Mouse (Mus musculus): ENCODE measurements around the gene Cdh13. TPM values are rescaled to one million over a fixed set of nuclear protein-coding genes. Genes with fewer than 3 reads are reported as not detected.

Cdh13 gene
- polyA plus RNA-seq, 1 experiment from 2014 or later: 0.45 TPM

GRCm38 (mm10) chr8:118951766-118952741, 668.5 kb downstream of the Cdh13 start:
- no peak overlapping the region for H3K27ac ChIP-seq
- DNase-seq: no peak
- WGBS (ENCODE audit: insufficient replicate concordance): 52% methylated on average over 20 of the region's 20 CpGs
- no peaks in the 10 kb centered on the region for H3K4me1 ChIP-seq (replicated peaks)
- no peak overlapping the region for H3K4me3 ChIP-seq (replicated peaks)
- H3K4me2 ChIP-seq: no peak overlapping the region
- H3K9ac ChIP-seq: no peak overlapping the region
- H3K9me3 ChIP-seq (replicated peaks): peaks cover 19% of the 10 kb centered on the region
- H3K36me3 ChIP-seq: no peaks in the 10 kb centered on the region
- no peak for ATAC-seq (ENCODE audit: low read depth)
- no peaks in the 10 kb centered on the region for H3K27me3 ChIP-seq

GRCm38 (mm10) chr8:118956109-118956508, 672.6 kb downstream of the Cdh13 start:
- Histone ChIP-seq H3K4me3 (replicated peaks) (no peak overlapping the region), H3K9me3 (replicated peaks) (peaks cover 5% of the 10 kb centered on the region), H3K27me3 (no peaks in the 10 kb centered on the region), H3K9ac (no peak overlapping the region), H3K36me3 (no peaks in the 10 kb centered on the region), H3K4me2 (no peak overlapping the region), H3K27ac (no peak overlapping the region), H3K4me1 (replicated peaks) (no peaks in the 10 kb centered on the region)
- ATAC-seq (ENCODE audit: low read depth): no peak
- no peak for DNase-seq
- 68% methylated on average over 3 of the region's 3 CpGs for WGBS (ENCODE audit: insufficient replicate concordance)

GRCm38 (mm10) chr8:118961877-118962545, 678.5 kb downstream of the Cdh13 start:
- H3K9me3 ChIP-seq (replicated peaks): peaks cover 17% of the 10 kb centered on the region; the same call in 1 of the 2 replicates
- no peak overlapping the region for H3K4me3 ChIP-seq (replicated peaks)
- no peaks in the 10 kb centered on the region for H3K4me1 ChIP-seq (replicated peaks)
- DNase-seq (no peak), ATAC-seq (ENCODE audit: low read depth) (no peak)
- WGBS (ENCODE audit: insufficient replicate concordance): 63% methylated on average over 15 of the region's 15 CpGs
- no peak overlapping the region for H3K4me2 ChIP-seq
- no peak overlapping the region for H3K27ac ChIP-seq
- no peak overlapping the region for H3K9ac ChIP-seq
- H3K27me3 ChIP-seq: no peaks in the 10 kb centered on the region
- H3K36me3 ChIP-seq: no peaks in the 10 kb centered on the region

GRCm38 (mm10) chr8:118965101-118965840, 681.7 kb downstream of the Cdh13 start:
- Histone ChIP-seq H3K4me2 (no peak overlapping the region), H3K27ac (no peak overlapping the region), H3K9me3 (replicated peaks) (peaks cover 33% of the 10 kb centered on the region; the same call in 1 of the 2 replicates), H3K9ac (no peak overlapping the region), H3K27me3 (no peaks in the 10 kb centered on the region), H3K36me3 (no peaks in the 10 kb centered on the region), H3K4me3 (replicated peaks) (no peak overlapping the region), H3K4me1 (replicated peaks) (no peaks in the 10 kb centered on the region)
- WGBS (ENCODE audit: insufficient replicate concordance): 69% methylated on average over 15 of the region's 15 CpGs
- ATAC-seq (ENCODE audit: low read depth) (no peak), DNase-seq (no peak)

- no peak for DNase-seq
- Histone ChIP-seq H3K4me3 (replicated peaks) (no peak overlapping the region), H3K36me3 (no peaks in the 10 kb centered on the region), H3K27ac (no peak overlapping the region), H3K4me1 (replicated peaks) (no peaks in the 10 kb centered on the region), H3K4me2 (no peak overlapping the region), H3K9me3 (replicated peaks) (peaks cover 46% of the 10 kb centered on the region), H3K27me3 (no peaks in the 10 kb centered on the region), H3K9ac (no peak overlapping the region)
- ATAC-seq (ENCODE audit: low read depth): no peak
- 56% methylated on average over 4 of the region's 4 CpGs for WGBS (ENCODE audit: insufficient replicate concordance)
Measured at GRCm38 (mm10) chr8:118968896-118969295, 685.4 kb downstream of the Cdh13 start.

- no peak overlapping the region for H3K9ac ChIP-seq
- no peak overlapping the region for H3K4me2 ChIP-seq
- no peak overlapping the region for H3K27ac ChIP-seq
- no peaks in the 10 kb centered on the region for H3K36me3 ChIP-seq
- no peak for ATAC-seq (ENCODE audit: low read depth)
- H3K4me1 ChIP-seq (replicated peaks): no peaks in the 10 kb centered on the region
- no peak for DNase-seq
- H3K9me3 ChIP-seq (replicated peaks): peaks cover 14% of the 10 kb centered on the region; the same call in 1 of the 2 replicates
- WGBS (ENCODE audit: insufficient replicate concordance): 16% methylated on average over 5 of the region's 5 CpGs
- H3K4me3 ChIP-seq (replicated peaks): no peak overlapping the region
- H3K27me3 ChIP-seq: no peaks in the 10 kb centered on the region
Measured at GRCm38 (mm10) chr8:118979800-118980199, 696.3 kb downstream of the Cdh13 start.

- Histone ChIP-seq H3K4me2 (no peak overlapping the region), H3K4me1 (replicated peaks) (no peaks in the 10 kb centered on the region), H3K4me3 (replicated peaks) (no peak overlapping the region), H3K27me3 (no peaks in the 10 kb centered on the region), H3K9me3 (replicated peaks) (peaks cover 23% of the 10 kb centered on the region; the same call in 1 of the 2 replicates), H3K27ac (no peak overlapping the region), H3K36me3 (no peaks in the 10 kb centered on the region), H3K9ac (no peak overlapping the region)
- no peak for ATAC-seq (ENCODE audit: low read depth)
- WGBS (ENCODE audit: insufficient replicate concordance): 55% methylated on average over 2 of the region's 2 CpGs
- no peak for DNase-seq
Measured at GRCm38 (mm10) chr8:118983724-118984123, 700.2 kb downstream of the Cdh13 start.

GRCm38 (mm10) chr8:118986796-118987195, 703.3 kb downstream of the Cdh13 start:
- WGBS (ENCODE audit: insufficient replicate concordance): 52% methylated on average over 1 of the region's 1 CpGs

GRCm38 (mm10) chr8:118995641-118996188, 712.2 kb downstream of the Cdh13 start:
- Histone ChIP-seq H3K4me2 (no peak overlapping the region), H3K27me3 (no peaks in the 10 kb centered on the region), H3K9ac (no peak overlapping the region), H3K4me3 (replicated peaks) (no peak overlapping the region), H3K27ac (no peak overlapping the region), H3K36me3 (no peaks in the 10 kb centered on the region), H3K4me1 (replicated peaks) (no peaks in the 10 kb centered on the region), H3K9me3 (replicated peaks) (peaks cover 4% of the 10 kb centered on the region)
- ATAC-seq (ENCODE audit: low read depth) (no peak), DNase-seq (no peak)
- 77% methylated on average over 11 of the region's 11 CpGs for WGBS (ENCODE audit: insufficient replicate concordance)

More at GRCm38 (mm10) chr8:118986796-118987195, 703.3 kb downstream of the Cdh13 start:
- Histone ChIP-seq H3K4me1 (replicated peaks) (no peaks in the 10 kb centered on the region), H3K27me3 (no peaks in the 10 kb centered on the region), H3K9ac (no peak overlapping the region), H3K4me2 (no peak overlapping the region), H3K9me3 (replicated peaks) (peaks cover 21% of the 10 kb centered on the region), H3K36me3 (no peaks in the 10 kb centered on the region), H3K4me3 (replicated peaks) (no peak overlapping the region), H3K27ac (no peak overlapping the region)
- no peak for ATAC-seq (ENCODE audit: low read depth)
- DNase-seq: no peak

- DNase-seq: no peak
- no peak overlapping the region for H3K9ac ChIP-seq
- no peak overlapping the region for H3K4me3 ChIP-seq (replicated peaks)
- H3K4me2 ChIP-seq: no peak overlapping the region
- whole genome bisulfite sequencing (ENCODE audit: insufficient replicate concordance): 59% methylated on average over 1 of the region's 1 CpGs
- H3K36me3 ChIP-seq: no peaks in the 10 kb centered on the region
- H3K27ac ChIP-seq: no peak overlapping the region
- H3K4me1 ChIP-seq (replicated peaks): no peaks in the 10 kb centered on the region
- peaks cover 6% of the 10 kb centered on the region for H3K9me3 ChIP-seq (replicated peaks)
- H3K27me3 ChIP-seq: no peaks in the 10 kb centered on the region
- no peak for ATAC-seq (ENCODE audit: low read depth)
Measured at GRCm38 (mm10) chr8:119000595-119000994, 717.1 kb downstream of the Cdh13 start.

GRCm38 (mm10) chr8:119004821-119005220, 721.3 kb downstream of the Cdh13 start:
- 70% methylated on average over 5 of the region's 5 CpGs for WGBS (ENCODE audit: insufficient replicate concordance)
- Histone ChIP-seq H3K27ac (no peak overlapping the region), H3K36me3 (no peaks in the 10 kb centered on the region), H3K4me2 (no peak overlapping the region), H3K9ac (no peak overlapping the region), H3K27me3 (no peaks in the 10 kb centered on the region), H3K4me1 (replicated peaks) (no peaks in the 10 kb centered on the region), H3K9me3 (replicated peaks) (peaks cover 27% of the 10 kb centered on the region), H3K4me3 (replicated peaks) (no peak overlapping the region)
- DNase-seq (no peak), ATAC-seq (ENCODE audit: low read depth) (no peak)
